Mouse (Mus musculus) intestine, embryonic 16.5 days (tissue): ENCODE results near the gene Gabrd. TPM values are rescaled to one million over a fixed set of nuclear protein-coding genes. Genes with fewer than 3 reads are reported as not detected.
A peak's percentile ranks its signal among the peaks of the same experiment; 100 is the strongest.

Experiments
- ATAC-seq: fragments of 200-750 bp; cut with Nextera tagmentation; 2 replicates; pipeline ENCODE4 v1.8.0; 2017; ENCODE audit warnings: moderate TSS enrichment, moderate library complexity
- H3K27ac ChIP-seq: fragments of 300-500 bp; sonication (generic); 2 replicates; pipeline ENCODE4 v1.5.1; 2014; ENCODE audit warnings: mild to moderate bottlenecking, low read length
- H3K27me3 ChIP-seq: fragments of 300-500 bp; sonication (generic); replicated peaks from 2 replicates; pipeline ENCODE4 v1.6.1; 2014; ENCODE audit warnings: low read length, control low read depth, mixed read lengths; ENCODE audit not compliant: control insufficient read depth, insufficient read depth
- H3K36me3 ChIP-seq: fragments of 300-500 bp; sonication (generic); 2 replicates; pipeline ENCODE4 v1.6.1; 2014; ENCODE audit warnings: low read length, control low read depth; ENCODE audit not compliant: control insufficient read depth, insufficient read depth
- H3K4me1 ChIP-seq: fragments of 300-500 bp; sonication (generic); 2 replicates; pipeline ENCODE4 v1.6.1; 2014; ENCODE audit warnings: low read length, control low read depth, mixed read lengths; ENCODE audit not compliant: control insufficient read depth, insufficient read depth
- H3K4me2 ChIP-seq: fragments of 300-500 bp; sonication (generic); 2 replicates; pipeline ENCODE4 v1.6.1; 2014; ENCODE audit warnings: low read depth, low read length, control low read depth
- H3K4me3 ChIP-seq: fragments of 300-500 bp; sonication (generic); 2 replicates; pipeline ENCODE4 v1.5.1; 2014; ENCODE audit warnings: mild to moderate bottlenecking, low read length
- H3K9ac ChIP-seq: fragments of 300-500 bp; sonication (generic); 2 replicates; pipeline ENCODE4 v1.6.1; 2014; ENCODE audit warnings: low read depth, low read length
- H3K9me3 ChIP-seq: fragments of 300-500 bp; sonication (generic); 2 replicates; pipeline ENCODE4 v1.6.1; 2016; ENCODE audit warnings: low read length, control low read depth; ENCODE audit not compliant: control insufficient read depth
- WGBS: fragments of 180-500 bp; shearing (Covaris S2); extraction: QIAGEN DNeasy Blood & Tissue Kit; methylation state at CpG from one replicate; pipeline ENCODE4 v1.1.7; 2014; 5-methylcytosine and 5-hydroxymethylcytosine counted together
- polyA plus RNA-seq: library from polyadenylated mRNA; unstranded; fragments of >200 nt; fragmentation: Nextera tagmentation; extraction: Ambion mirVana; gene quantifications from 2 replicates; pipeline ENCODE4 v1.2.1, GENCODE M21; 2015

Gabrd gene
- polyA plus RNA-seq, 1 experiment from 2014 or later = 0.15 TPM

GRCm38 (mm10) chr4:155396751-155397150 lies 1.2 kb downstream of the Gabrd start:
- Histone ChIP-seq H3K4me1 (peaks cover 3% of the 10 kb centered on the region), H3K9me3 (no peaks in the 10 kb centered on the region), H3K27ac (no peak overlapping the region), H3K4me3 (no peak overlapping the region), H3K4me2 (no peak overlapping the region), H3K36me3 (no peaks in the 10 kb centered on the region), H3K27me3 (peaks cover 22% of the 10 kb centered on the region), H3K9ac (no peak overlapping the region)
- WGBS = 82% methylated on average over 4 of the region's 4 CpGs
- no peak for ATAC-seq

- Histone ChIP-seq H3K36me3 (no peaks in the 10 kb centered on the region), H3K9me3 (no peaks in the 10 kb centered on the region), H3K27me3 (peaks cover 22% of the 10 kb centered on the region), H3K27ac (no peak overlapping the region), H3K4me3 (no peak overlapping the region), H3K4me2 (no peak overlapping the region), H3K9ac (no peak overlapping the region), H3K4me1 (peaks cover 3% of the 10 kb centered on the region)
- 90% methylated on average over 5 of the region's 5 CpGs for WGBS
- ATAC-seq = no peak
Observed at GRCm38 (mm10) chr4:155395471-155395870, 2.4 kb downstream of the Gabrd start.

- no peaks in the 10 kb centered on the region for H3K36me3 ChIP-seq
- H3K4me2 ChIP-seq = no peak overlapping the region
- H3K27me3 ChIP-seq = no peaks in the 10 kb centered on the region
- no peaks in the 10 kb centered on the region for H3K9me3 ChIP-seq
- no peak for ATAC-seq
- 83% methylated on average over 8 of the region's 8 CpGs for WGBS
- no peaks in the 10 kb centered on the region for H3K4me1 ChIP-seq
- H3K27ac ChIP-seq = no peak overlapping the region
- H3K9ac ChIP-seq = no peak overlapping the region
- H3K4me3 ChIP-seq = no peak overlapping the region
Observed at GRCm38 (mm10) chr4:155387166-155387565, 10.7 kb downstream of the Gabrd start.

- Histone ChIP-seq H3K27me3 (no peaks in the 10 kb centered on the region), H3K36me3 (no peaks in the 10 kb centered on the region), H3K9ac (no peak overlapping the region), H3K9me3 (no peaks in the 10 kb centered on the region), H3K27ac (no peak overlapping the region), H3K4me3 (no peak overlapping the region), H3K4me2 (no peak overlapping the region), H3K4me1 (no peaks in the 10 kb centered on the region)
- no peak for ATAC-seq
- WGBS = 78% methylated on average over 4 of the region's 4 CpGs
Observed at GRCm38 (mm10) chr4:155383326-155383725, 14.6 kb downstream of the Gabrd start.

GRCm38 (mm10) chr4:155382752-155383151 lies 15.2 kb downstream of the Gabrd start:
- no peak overlapping the region for H3K27ac ChIP-seq
- H3K27me3 ChIP-seq = no peaks in the 10 kb centered on the region
- no peak for ATAC-seq
- WGBS = 22% methylated on average over 9 of the region's 9 CpGs
- no peaks in the 10 kb centered on the region for H3K4me1 ChIP-seq
- no peaks in the 10 kb centered on the region for H3K9me3 ChIP-seq
- H3K9ac ChIP-seq = no peak overlapping the region
- H3K4me2 ChIP-seq = no peak overlapping the region
- no peaks in the 10 kb centered on the region for H3K36me3 ChIP-seq
- H3K4me3 ChIP-seq = no peak overlapping the region

GRCm38 (mm10) chr4:155381974-155382373 lies 15.9 kb downstream of the Gabrd start:
- H3K27me3 ChIP-seq = no peaks in the 10 kb centered on the region
- no peak overlapping the region for H3K9ac ChIP-seq
- 29% methylated on average over 7 of the region's 7 CpGs for WGBS
- no peaks in the 10 kb centered on the region for H3K9me3 ChIP-seq
- no peak overlapping the region for H3K4me3 ChIP-seq
- ATAC-seq = no peak
- no peak overlapping the region for H3K4me2 ChIP-seq
- H3K36me3 ChIP-seq = no peaks in the 10 kb centered on the region
- H3K4me1 ChIP-seq = no peaks in the 10 kb centered on the region
- no peak overlapping the region for H3K27ac ChIP-seq

- ATAC-seq = no peak
- H3K27me3 ChIP-seq = no peaks in the 10 kb centered on the region
- no peaks in the 10 kb centered on the region for H3K36me3 ChIP-seq
- H3K4me2 ChIP-seq = no peak overlapping the region
- peaks cover 6% of the 10 kb centered on the region; the same call in 1 of the 2 replicates for H3K4me1 ChIP-seq
- no peak overlapping the region for H3K9ac ChIP-seq
- H3K27ac ChIP-seq = no peak overlapping the region
- H3K4me3 ChIP-seq = no peak overlapping the region
- 71% methylated on average over 5 of the region's 5 CpGs for WGBS
- H3K9me3 ChIP-seq = no peaks in the 10 kb centered on the region
Observed at GRCm38 (mm10) chr4:155371797-155372735, 25.8 kb downstream of the Gabrd start.

GRCm38 (mm10) chr4:155370737-155371715 lies 26.9 kb downstream of the Gabrd start:
- H3K4me2 ChIP-seq = no peak overlapping the region
- H3K27me3 ChIP-seq = no peaks in the 10 kb centered on the region
- no peaks in the 10 kb centered on the region for H3K9me3 ChIP-seq
- H3K4me3 ChIP-seq = no peak overlapping the region
- no peaks in the 10 kb centered on the region for H3K36me3 ChIP-seq
- peak overlapping the region; percentile 76; the same call in 1 of the 2 replicates for H3K27ac ChIP-seq
- WGBS = 74% methylated on average over 15 of the region's 15 CpGs
- peaks cover 12% of the 10 kb centered on the region for H3K4me1 ChIP-seq
- H3K9ac ChIP-seq = 0 out of 2 replicates have a peak overlapping the region, but pooled peaks have one; percentile 6
- ATAC-seq = peak; percentile 87

GRCm38 (mm10) chr4:155368684-155369083 lies 29.2 kb downstream of the Gabrd start:
- Histone ChIP-seq H3K36me3 (no peaks in the 10 kb centered on the region), H3K9me3 (no peaks in the 10 kb centered on the region), H3K4me2 (no peak overlapping the region), H3K27me3 (no peaks in the 10 kb centered on the region), H3K27ac (no peak overlapping the region), H3K4me3 (no peak overlapping the region), H3K4me1 (peaks cover 14% of the 10 kb centered on the region), H3K9ac (no peak overlapping the region)
- WGBS = 35% methylated on average over 12 of the region's 12 CpGs
- no peak for ATAC-seq
